Mouse (Mus musculus): ENCODE data around the gene Gm17349. TPM values are rescaled to one million over a fixed set of nuclear protein-coding genes. Genes with fewer than 3 reads are reported as not detected.
"Not testable (repeated sequence)": the region's sequence is repeated elsewhere in the genome, so short reads cannot be mapped to it uniquely, and the experiment has no call there.

Gene Gm17349
- total RNA-seq (2022) = 10 to 100 TPM; 30.4 to 55.2 (median 34.8) TPM

GRCm38 (mm10) chr15:99705440-99706048 lies at the start of gene Gm17349:
TSS of gene Gm17349 (minus strand) at chr15:99705490.
- peak; percentile 62 for DNase-seq

GRCm38 (mm10) chr15:99754204-99754603 lies 48.9 kb upstream of the Gm17349 start:
- no peak for DNase-seq

DNA sequence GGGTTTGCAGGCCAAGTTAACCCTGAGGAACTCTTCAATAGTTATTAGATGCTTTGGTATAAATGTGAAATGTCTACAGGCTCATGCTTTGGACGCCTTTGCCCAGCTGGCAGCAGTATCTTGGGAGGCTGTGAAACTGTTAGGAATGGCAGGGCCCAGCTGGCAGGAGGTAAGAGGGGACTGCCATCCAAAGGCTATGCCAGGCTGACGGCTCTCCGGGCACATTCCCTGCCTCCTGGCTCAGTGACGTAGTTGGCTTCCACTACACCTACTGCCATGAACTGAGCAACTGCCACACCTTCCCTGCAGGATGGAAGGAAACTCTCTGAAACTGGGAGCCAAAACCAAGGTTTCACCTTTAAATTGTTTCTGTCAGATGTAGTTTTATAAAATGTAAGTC lies 34.9 kb upstream of the Gm17349 start:
- DNase-seq = no peak

DNA sequence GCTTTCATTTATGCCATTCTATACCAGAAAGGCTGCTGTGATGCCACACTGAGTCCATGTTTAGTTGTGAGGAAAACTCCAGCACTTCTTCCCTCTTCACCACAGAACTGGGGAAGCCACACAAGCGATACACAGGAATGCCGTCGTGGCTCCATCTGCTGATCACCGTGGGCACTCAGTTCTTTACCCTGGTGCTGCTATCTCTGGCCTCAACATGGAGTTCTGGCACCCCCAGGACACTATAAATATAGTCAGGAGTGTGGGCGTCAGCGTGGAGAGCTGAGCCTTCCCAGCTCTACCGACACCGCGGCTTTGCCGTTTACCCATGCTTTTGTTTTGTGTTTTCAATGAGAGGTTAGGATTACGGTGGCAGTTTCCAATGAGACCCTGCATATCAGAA lies 31.4 kb upstream of the Gm17349 start:
- DNase-seq = no peak

DNA sequence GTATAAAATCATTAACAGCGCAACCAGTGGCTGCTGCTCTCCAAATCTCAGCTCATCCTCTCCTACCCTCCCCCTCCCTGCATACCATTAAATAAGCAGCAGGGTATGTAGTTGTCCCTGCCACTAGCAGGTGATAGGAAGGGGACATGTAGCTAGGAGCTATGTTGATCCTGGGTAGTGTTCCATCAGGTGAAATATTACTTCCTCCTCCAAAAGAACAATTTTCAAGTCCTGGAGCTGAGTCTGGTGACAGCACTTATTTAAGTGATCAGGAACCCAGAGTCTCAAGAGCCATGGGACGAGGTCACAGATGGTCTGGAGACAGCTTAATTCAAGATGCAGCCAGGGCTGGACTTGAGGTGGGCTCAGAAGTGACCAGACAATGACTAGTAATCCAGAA lies 30.3 kb upstream of the Gm17349 start:
- peak; percentile 100 for DNase-seq

DNA sequence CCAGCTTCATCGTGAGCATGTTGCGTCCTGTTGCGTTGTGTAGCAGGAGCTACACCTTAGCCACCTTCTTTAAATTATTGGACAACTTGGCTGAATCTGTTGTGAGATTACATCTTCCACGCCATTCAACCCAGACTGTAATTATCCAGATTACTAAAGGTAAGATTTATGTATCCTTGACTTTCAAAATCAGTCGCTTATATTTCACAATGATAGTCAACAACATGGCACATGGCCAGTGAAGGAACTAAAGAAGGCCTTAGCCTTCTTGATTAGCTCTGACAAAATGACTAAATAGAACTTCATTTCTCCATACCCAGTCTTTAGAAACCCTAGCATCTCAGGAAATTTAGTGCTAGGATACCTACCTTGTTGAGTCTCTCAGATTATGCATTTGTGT lies 27.9 kb upstream of the Gm17349 start:
- DNase-seq = no peak

DNA sequence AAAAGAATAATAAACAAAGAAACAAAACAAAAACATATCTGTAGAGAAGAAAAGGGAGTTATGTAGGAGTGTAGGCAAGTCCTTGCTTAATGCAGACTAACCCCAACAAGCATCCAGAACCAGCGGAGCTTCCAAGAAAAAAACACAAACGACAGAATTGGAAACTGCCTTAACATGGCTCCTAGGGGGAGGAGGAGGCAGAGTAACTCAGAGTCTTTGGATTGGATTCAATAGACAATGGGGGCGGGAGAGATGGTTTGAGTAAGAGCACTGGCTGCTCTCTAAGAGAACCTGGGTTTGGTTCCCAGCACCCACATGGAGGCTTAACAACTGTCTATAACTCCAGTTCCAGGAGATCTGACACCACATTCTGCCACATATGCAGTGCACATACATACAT lies 26.4 kb upstream of the Gm17349 start:
- DNase-seq = no peak

- no peak for DNase-seq
Measured at GRCm38 (mm10) chr15:99731167-99731566, 25.9 kb upstream of the Gm17349 start.

GRCm38 (mm10) chr15:99729056-99729783 lies 23.9 kb upstream of the Gm17349 start:
- no peak for DNase-seq

DNA sequence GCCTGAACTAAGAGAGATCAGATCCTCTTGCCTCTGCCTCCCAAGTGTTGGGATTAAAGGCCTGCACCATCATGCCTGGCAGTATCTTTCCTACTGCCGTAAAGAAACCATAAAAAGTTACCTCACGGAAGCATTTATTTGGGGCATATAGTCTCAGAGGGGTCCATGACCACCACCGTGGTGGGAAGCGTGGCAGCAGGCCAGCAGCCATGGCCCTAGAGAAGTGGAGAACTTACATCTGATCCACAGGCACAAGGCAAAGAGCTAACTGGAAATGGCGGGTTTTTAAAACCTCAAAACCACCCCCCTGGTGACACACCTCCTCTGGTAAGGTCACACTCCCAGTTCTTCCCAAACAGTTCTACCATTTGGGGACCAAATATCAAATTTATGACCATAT lies 22.9 kb upstream of the Gm17349 start:
- no peak for DNase-seq

DNA sequence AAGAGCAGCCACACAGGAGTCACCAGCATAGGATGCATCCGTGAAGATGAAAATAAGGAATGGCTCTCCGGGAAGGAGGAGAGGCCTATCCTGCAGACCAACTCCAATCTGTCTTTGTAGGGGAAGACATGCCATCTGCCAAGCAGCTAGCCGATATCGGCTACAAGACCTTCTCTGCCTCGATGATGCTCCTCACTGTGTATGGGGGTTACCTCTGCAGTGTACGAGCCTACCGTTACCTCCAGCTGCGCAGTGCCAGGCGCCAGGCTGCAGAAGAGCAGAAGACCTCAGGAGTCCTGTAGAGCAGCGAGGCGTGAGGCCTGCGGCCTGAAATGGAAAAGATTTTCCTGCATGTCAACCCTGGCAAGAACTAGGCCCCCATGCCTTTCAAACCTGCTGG lies 22.2 kb upstream of the Gm17349 start:
- no peak for DNase-seq

- not testable (repeated sequence) for DNase-seq
Measured at GRCm38 (mm10) chr15:99727039-99727438, 21.7 kb upstream of the Gm17349 start.

- DNase-seq = no peak
Measured at GRCm38 (mm10) chr15:99726549-99726948, 21.3 kb upstream of the Gm17349 start.

- peak; percentile 96 for DNase-seq
Measured at GRCm38 (mm10) chr15:99725341-99726155, 20.3 kb upstream of the Gm17349 start, which contains the start of gene Cox14. TSS of gene Cox14 (plus strand) at chr15:99725618.

- peak; percentile 91 for DNase-seq
Measured at GRCm38 (mm10) chr15:99724292-99725021, 19.2 kb upstream of the Gm17349 start.

DNA sequence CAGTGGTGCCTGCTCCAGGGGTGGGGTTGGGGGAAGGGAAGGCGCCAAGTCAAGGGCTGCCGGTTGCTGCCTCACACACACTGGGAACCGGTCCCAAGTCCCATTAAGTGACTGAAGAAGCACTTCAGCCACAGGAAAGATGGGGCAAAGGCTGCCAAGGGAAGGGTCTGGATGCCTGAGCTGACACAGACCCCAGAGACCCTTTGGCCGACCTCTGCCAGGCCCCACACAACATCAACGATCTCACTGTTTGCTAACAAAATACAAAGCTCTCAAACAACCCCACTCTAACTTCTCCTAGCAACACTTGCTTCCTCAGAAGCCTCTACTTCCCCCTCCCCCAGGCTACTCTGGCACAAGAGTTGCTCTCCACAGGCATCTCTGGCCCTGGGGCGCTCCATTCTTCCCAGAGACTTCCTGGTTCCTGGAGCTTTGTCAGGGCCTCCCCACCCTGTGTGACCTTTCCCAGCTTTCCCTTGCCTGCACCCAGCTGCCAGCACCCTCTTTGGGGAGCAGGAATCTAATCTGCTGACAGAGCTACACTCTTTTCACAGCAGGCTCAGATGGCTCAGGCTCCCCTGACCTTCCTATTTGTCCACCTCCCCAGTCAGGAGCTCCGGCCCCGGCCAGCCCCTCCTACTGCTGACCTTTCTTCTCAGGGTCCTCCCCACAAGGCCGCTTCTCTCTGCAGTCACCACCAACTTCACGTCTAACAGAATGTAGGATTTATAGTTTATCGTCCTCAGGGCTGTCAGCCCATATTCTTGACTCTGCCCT lies 18.4 kb upstream of the Gm17349 start:
- DNase-seq = no peak

GRCm38 (mm10) chr15:99723120-99723514 lies 17.8 kb upstream of the Gm17349 start:
- no peak for DNase-seq

GRCm38 (mm10) chr15:99721921-99722743 lies 16.8 kb upstream of the Gm17349 start:
- no peak for DNase-seq

GRCm38 (mm10) chr15:99719865-99720264 lies 14.6 kb upstream of the Gm17349 start:
- DNase-seq = no peak

DNA sequence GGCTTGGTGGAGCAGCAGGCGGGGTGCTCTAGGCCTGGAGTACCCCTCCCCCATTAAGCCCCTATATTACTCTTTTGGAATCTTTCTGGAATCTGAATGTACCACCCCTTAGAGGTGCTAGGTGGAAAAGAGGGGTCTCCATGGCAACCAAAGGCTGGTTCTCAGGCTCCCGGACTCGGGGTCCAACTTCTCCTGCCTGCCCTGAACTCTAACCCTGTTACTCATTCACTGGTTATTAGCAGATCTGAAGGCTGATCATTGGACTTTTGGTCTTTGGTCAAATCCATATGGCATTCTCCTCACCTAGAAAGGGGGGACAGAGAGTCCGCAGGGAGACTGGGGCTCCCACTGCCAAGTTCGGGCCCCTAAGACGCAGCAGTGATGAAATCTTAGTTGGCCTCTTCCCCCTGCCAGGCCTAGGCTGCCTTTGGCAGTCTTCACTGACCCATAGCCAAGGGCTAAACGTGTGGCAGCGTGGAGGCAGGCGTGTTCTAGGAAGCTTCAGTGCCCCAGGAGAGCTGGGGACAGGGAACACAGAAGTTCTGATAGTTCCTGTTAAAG lies 13.3 kb upstream of the Gm17349 start:
- DNase-seq = no peak

Data from adrenal gland, adult 8-10 months (tissue).